Mouse (Mus musculus): Measurements from ENCODE around the gene Serpinf2. TPM values are rescaled to one million over a fixed set of nuclear protein-coding genes. Genes with fewer than 3 reads are reported as not detected.

Gene Serpinf2
- total RNA-seq, 2 experiments from 2014 or later, result 0.28 TPM; not detected in 1

DNA sequence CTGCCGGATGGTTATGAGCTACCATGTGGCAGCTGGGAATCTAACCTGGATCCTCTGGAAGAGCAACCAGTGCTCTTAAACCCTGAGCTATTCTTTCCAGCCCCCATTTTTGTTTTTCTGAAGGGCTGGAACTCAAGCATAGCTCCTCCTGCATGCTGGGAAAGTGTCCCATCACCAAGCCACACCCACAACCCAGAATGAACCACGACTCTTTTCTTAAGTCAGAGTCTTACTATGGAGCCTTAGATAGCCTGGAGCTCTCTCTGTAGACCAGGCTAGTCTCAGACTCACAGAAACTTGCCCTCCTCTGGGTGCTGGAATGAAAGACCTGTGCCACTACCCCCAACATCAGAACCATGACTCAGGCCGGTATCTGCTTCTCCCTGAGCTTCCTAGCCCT lies 9.2 kb upstream of the Serpinf2 start:
- Histone ChIP-seq H3K4me3 (no peak overlapping the region), H3K27ac (no peak overlapping the region)
- intact Hi-C loops (cut with DNase I), result no loop called here
- no peak for TF ChIP-seq CTCF (IDR thresholded peaks at IDR 0.05)
- DNase-seq (ENCODE audit: extremely low spot score in 1 of 2, low spot score in 2 of 2), result no peak

DNA sequence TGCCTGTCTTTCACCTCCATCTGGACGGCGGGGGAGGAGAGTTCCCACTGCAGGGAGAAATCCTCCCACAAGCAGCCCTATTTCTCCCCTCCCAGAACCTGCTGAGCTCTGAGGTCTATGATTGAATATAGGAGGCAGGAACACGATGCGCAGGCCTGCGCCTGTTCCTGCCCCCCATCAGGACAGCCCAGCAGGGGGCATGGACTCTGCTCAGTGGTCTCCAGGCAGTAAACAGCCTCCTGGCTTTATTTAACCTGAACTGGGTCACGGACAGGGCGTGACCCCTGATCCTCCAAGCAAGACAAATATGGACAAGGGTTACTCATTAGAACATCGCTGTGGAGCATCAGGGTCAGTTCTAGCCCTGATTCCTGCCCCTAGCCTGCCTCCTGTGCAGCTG lies 4.3 kb upstream of the Serpinf2 start:
- no peak for TF ChIP-seq CTCF (IDR thresholded peaks at IDR 0.05)
- intact Hi-C loops (cut with DNase I), result no loop called here
- no peak for DNase-seq (ENCODE audit: extremely low spot score in 1 of 2, low spot score in 2 of 2)

GRCm38 (mm10) chr11:75441601-75442000 lies 2.2 kb upstream of the Serpinf2 start:
- intact Hi-C loops (cut with DNase I), result no loop called here
- DNase-seq (ENCODE audit: extremely low spot score in 1 of 2, low spot score in 2 of 2), result no peak
- TF ChIP-seq CTCF (IDR thresholded peaks at IDR 0.05), result no peak
- H3K4me3 ChIP-seq, result no peak overlapping the region
- no peak overlapping the region for H3K27ac ChIP-seq

More for the DNA sequence above, 4.3 kb upstream of the Serpinf2 start:
- no peak overlapping the region for H3K27ac ChIP-seq
- H3K4me3 ChIP-seq, result no peak overlapping the region

DNA sequence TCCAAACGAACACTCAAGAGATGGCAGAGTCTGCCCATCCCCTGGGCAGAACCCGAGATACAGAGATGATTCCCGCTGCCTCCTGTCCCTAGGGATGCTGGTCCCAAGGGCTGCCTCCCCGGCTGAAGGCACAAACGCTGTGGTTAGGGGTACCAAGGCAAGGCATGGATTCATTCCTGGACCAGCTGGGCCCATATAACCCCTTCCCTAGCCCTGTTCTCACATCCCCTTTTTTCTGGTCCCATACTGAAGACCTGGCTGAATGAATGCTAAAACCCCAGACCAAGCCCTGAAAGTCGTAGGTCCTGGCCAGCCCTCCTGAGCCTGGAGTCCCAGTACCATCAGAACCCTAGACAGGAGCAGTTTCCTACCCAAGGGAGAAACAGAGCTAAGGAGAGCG lies 1.6 kb upstream of the Serpinf2 start:
- Histone ChIP-seq H3K4me3 (no peak overlapping the region), H3K27ac (no peak overlapping the region)
- intact Hi-C loops (cut with DNase I), result no loop called here
- DNase-seq (ENCODE audit: extremely low spot score in 1 of 2, low spot score in 2 of 2), result no peak
- no peak for TF ChIP-seq CTCF (IDR thresholded peaks at IDR 0.05)

- intact Hi-C loops (cut with DNase I), result no loop called here
- no peak overlapping the region for H3K4me3 ChIP-seq
- TF ChIP-seq CTCF (IDR thresholded peaks at IDR 0.05), result no peak
- no peak overlapping the region for H3K27ac ChIP-seq
- DNase-seq (ENCODE audit: extremely low spot score in 1 of 2, low spot score in 2 of 2), result no peak
Observed at GRCm38 (mm10) chr11:75439951-75440350, 560 bp upstream of the Serpinf2 start.

DNA sequence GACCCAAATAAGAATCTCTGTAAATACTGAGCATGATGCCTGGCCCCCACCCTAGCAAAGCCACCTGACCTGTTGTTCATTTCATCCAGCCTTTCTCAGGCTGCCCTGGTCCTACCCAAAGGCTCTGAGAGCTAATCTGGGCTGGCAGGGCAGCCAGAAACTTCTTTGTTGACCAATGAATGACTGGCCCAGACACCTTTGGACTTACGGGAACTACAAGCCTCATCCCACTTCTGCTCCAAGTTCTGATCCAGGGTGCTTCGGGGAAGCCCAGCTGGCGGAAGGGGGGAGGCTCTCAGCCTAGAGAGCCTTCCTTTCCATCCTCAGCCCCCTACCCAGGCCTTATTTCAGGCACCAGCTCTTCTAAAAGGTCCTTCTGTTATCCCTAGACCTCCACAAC lies 587 bp downstream of the Serpinf2 start:
- Histone ChIP-seq H3K4me3 (no peak overlapping the region), H3K27ac (no peak overlapping the region)
- no peak for TF ChIP-seq CTCF (IDR thresholded peaks at IDR 0.05)
- intact Hi-C loops (cut with DNase I), result no loop called here
- DNase-seq (ENCODE audit: extremely low spot score in 1 of 2, low spot score in 2 of 2), result no peak

GRCm38 (mm10) chr11:75438194-75438593 lies 1.2 kb downstream of the Serpinf2 start:
- TF ChIP-seq CTCF (IDR thresholded peaks at IDR 0.05), result no peak
- no peak overlapping the region for H3K27ac ChIP-seq
- DNase-seq (ENCODE audit: extremely low spot score in 1 of 2, low spot score in 2 of 2), result no peak
- intact Hi-C loops (cut with DNase I), result no loop called here
- no peak overlapping the region for H3K4me3 ChIP-seq

GRCm38 (mm10) chr11:75434138-75434537 lies 5.3 kb downstream of the Serpinf2 start:
- Histone ChIP-seq H3K27ac (no peak overlapping the region), H3K4me3 (no peak overlapping the region)
- intact Hi-C loops (cut with DNase I), result no loop called here
- TF ChIP-seq CTCF (IDR thresholded peaks at IDR 0.05), result peak; percentile 20
- DNase-seq (ENCODE audit: extremely low spot score in 1 of 2, low spot score in 2 of 2), result no peak

DNA sequence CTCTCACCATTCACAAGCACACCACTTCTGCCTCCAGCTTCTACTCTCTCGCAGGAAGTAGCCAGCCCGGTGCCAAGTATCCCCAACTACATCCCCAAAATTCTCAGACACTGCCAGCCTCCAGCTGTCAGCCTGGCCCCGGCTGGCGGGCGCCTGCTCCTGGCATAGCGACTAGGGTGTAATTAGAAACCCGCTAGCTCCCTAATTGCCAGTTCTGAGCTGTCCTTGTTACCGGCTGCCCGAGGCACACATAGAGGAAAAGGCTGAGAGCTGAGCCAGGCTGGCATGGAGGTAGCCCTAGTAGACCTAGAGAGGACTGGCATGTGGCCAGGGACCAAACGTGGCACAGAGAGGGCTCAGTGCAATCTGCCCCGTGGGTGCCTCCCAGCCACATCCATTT lies 8.1 kb downstream of the Serpinf2 start:
- intact Hi-C loops (cut with DNase I), result no loop called here
- TF ChIP-seq CTCF (IDR thresholded peaks at IDR 0.05), result no peak
- Histone ChIP-seq H3K4me3 (no peak overlapping the region), H3K27ac (no peak overlapping the region)
- DNase-seq (ENCODE audit: extremely low spot score in 1 of 2, low spot score in 2 of 2), result peak; percentile 61 to 71

- Histone ChIP-seq H3K27ac (no peak overlapping the region), H3K4me3 (no peak overlapping the region)
- intact Hi-C loops (cut with DNase I), result no loop called here
- TF ChIP-seq CTCF (IDR thresholded peaks at IDR 0.05), result no peak
- DNase-seq (ENCODE audit: extremely low spot score in 1 of 2, low spot score in 2 of 2), result no peak
Observed at GRCm38 (mm10) chr11:75429019-75429705, 10.2 kb downstream of the Serpinf2 start.

DNA sequence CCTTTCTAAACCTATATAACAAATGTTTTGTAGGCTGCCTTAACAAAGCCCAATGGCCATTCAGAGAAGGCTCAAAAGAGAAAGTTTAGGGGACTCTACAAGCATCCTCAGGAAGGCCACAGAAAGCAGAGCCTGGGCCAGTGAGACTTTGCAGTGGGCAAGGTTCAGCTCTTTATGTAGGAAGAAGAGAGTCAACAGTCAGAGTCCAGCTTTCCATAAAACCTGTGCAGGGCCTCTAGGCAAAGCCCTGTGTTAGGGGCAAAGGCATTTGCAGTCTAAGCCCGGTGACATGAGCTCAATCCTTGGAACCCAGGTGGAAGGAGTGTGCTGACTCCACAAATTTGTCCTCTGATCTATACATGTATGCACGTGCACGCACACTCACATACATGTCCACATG lies 14.9 kb downstream of the Serpinf2 start:
- intact Hi-C loops (cut with DNase I), result no loop called here
- H3K27ac ChIP-seq, result no peak overlapping the region
- no peak overlapping the region for H3K4me3 ChIP-seq
- TF ChIP-seq CTCF (IDR thresholded peaks at IDR 0.05), result no peak
- DNase-seq (ENCODE audit: extremely low spot score in 1 of 2, low spot score in 2 of 2), result no peak

- no peak overlapping the region for H3K27ac ChIP-seq
- TF ChIP-seq CTCF (IDR thresholded peaks at IDR 0.05), result no peak
- DNase-seq (ENCODE audit: extremely low spot score in 1 of 2, low spot score in 2 of 2), result no peak
- intact Hi-C loops (cut with DNase I), result no loop called here
- no peak overlapping the region for H3K4me3 ChIP-seq
Observed at GRCm38 (mm10) chr11:75424033-75424432, 15.4 kb downstream of the Serpinf2 start.

- DNase-seq (ENCODE audit: extremely low spot score in 1 of 2, low spot score in 2 of 2), result no peak
- TF ChIP-seq CTCF (IDR thresholded peaks at IDR 0.05), result no peak
- intact Hi-C loops (cut with DNase I), result no loop called here
- Histone ChIP-seq H3K4me3 (no peak overlapping the region), H3K27ac (no peak overlapping the region)
Observed at GRCm38 (mm10) chr11:75423091-75423490, 16.3 kb downstream of the Serpinf2 start.
